Mouse (Mus musculus) liver, embryonic 12.5 days (tissue): Measurements from ENCODE around the gene Rhot2. TPM values are rescaled to one million over a fixed set of nuclear protein-coding genes. Genes with fewer than 3 reads are reported as not detected.
A peak's percentile ranks its signal among the peaks of the same experiment; 100 is the strongest.

Experiments
- ATAC-seq: fragments of 200-750 bp; cut with Nextera tagmentation; 2 replicates; pipeline ENCODE4 v1.8.0; 2017; ENCODE audit warnings: moderate number of reproducible peaks, mild to moderate bottlenecking, moderate library complexity
- H3K27ac ChIP-seq: fragments of 300-500 bp; sonication (generic); 2 replicates; pipeline ENCODE4 v1.5.1; 2016; ENCODE audit warnings: mild to moderate bottlenecking
- H3K27me3 ChIP-seq: fragments of 300-500 bp; sonication (generic); replicated peaks from 2 replicates; pipeline ENCODE4 v1.6.1; 2016; ENCODE audit warnings: mild to moderate bottlenecking, moderate library complexity
- H3K36me3 ChIP-seq: fragments of 300-500 bp; sonication (generic); 2 replicates; pipeline ENCODE4 v1.6.1; 2016; ENCODE audit warnings: mild to moderate bottlenecking, moderate library complexity
- H3K4me1 ChIP-seq: fragments of 300-500 bp; sonication (generic); 2 replicates; pipeline ENCODE4 v1.6.1; 2016
- H3K4me2 ChIP-seq: fragments of 300-500 bp; sonication (generic); 2 replicates; pipeline ENCODE4 v1.6.1; 2016; ENCODE audit warnings: mild to moderate bottlenecking, moderate library complexity
- H3K4me3 ChIP-seq: fragments of 300-500 bp; sonication (generic); 2 replicates; pipeline ENCODE4 v1.5.1; 2016; ENCODE audit warnings: mild to moderate bottlenecking, moderate library complexity
- H3K9ac ChIP-seq: fragments of 300-500 bp; sonication (generic); 2 replicates; pipeline ENCODE4 v1.6.1; 2016; ENCODE audit warnings: mild to moderate bottlenecking, moderate library complexity
- H3K9me3 ChIP-seq: fragments of 300-500 bp; sonication (generic); replicated peaks from 2 replicates; pipeline ENCODE4 v1.6.1; 2016; ENCODE audit warnings: mild to moderate bottlenecking, moderate library complexity
- WGBS: fragments of 180-500 bp; shearing (Covaris S2); methylation state at CpG from one replicate; pipeline ENCODE4 v1.1.7; 2016; ENCODE audit not compliant: insufficient replicate concordance; 5-methylcytosine and 5-hydroxymethylcytosine counted together
- polyA plus RNA-seq: library from polyadenylated mRNA; unstranded; fragments of >200 nt; fragmentation: Nextera tagmentation; extraction: Ambion mirVana; gene quantifications from 2 replicates; pipeline ENCODE4 v1.2.1, GENCODE M21; 2016

The Rhot2 gene
- polyA plus RNA-seq, 1 experiment from 2014 or later = 17.4 TPM

DNA sequence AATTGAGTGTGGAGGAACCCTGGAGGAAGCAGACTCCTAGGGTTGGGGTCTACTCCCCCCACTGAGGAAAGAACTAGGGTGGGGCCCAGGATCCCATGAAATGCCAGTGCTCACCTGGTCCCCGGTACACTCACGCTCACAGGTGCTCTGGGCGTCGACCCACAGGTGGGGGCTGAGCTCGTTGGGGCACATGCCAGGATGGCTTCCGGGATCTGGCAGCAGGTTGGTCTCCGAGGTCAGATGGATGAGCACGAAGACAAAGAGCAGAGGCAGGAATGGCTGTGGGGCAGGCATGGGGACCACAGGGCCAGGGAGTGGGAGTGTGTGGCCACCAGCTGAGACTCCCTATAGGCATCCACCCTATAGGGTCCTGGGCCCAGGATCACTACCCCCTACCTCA is 35.1 kb upstream of the Rhot2 start:
- H3K27me3 ChIP-seq = no peaks in the 10 kb centered on the region
- H3K9ac ChIP-seq = no peak overlapping the region
- peaks cover 54% of the 10 kb centered on the region for H3K36me3 ChIP-seq
- peaks cover 45% of the 10 kb centered on the region for H3K4me1 ChIP-seq
- H3K27ac ChIP-seq = no peak overlapping the region
- no peak overlapping the region for H3K4me2 ChIP-seq
- 77% methylated on average over 8 of the region's 8 CpGs for WGBS
- H3K9me3 ChIP-seq = no peaks in the 10 kb centered on the region
- no peak for ATAC-seq
- no peak overlapping the region for H3K4me3 ChIP-seq

DNA sequence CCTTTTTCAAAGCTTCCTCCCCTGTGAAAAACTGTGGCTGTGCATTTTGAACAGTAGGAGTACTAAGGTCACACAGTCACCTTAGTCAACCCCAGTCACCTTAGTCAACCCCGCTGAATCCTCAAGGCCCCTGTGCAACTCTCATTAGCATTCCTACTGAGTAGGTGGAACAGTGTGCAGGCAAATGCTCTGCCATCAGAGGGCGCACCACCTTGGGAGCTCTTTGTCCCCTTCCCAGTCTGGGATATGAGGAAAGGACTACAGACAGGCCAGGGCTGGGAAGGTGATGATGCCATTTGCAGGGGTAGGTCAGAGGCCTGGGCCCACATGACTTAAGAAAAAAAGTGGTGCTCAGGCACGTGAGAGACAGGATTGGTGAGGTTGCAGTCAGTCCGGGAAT is 34.6 kb upstream of the Rhot2 start:
- WGBS = 69% methylated on average over 4 of the region's 4 CpGs
- H3K4me1 ChIP-seq = peaks cover 48% of the 10 kb centered on the region

DNA sequence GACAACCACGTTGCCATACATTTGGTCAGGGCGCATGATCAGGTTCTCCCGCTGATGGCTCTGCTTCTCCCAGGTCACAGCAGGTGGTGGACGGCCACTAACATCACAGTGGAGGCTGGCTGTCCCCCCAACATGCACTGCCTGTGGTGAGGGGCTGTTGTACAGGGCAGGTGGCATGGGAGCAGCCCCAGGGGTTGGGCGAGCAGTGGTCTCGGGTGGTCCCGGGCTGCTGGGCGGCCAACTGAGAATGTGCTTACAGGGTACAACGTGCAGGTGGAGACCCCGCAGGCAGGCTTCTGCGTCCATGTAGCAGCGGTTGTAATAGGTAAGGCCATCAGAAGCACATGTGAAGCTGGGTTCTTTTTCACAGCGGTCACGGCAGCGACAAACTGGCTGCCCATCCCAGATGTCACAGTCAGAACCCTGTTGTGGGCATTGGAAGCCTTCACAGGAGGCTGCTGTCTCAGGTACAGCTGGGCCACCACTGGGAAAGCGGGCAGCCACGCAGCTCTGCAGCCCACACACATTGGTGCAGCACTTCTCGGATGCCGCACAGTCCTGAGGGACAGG is 34.0 kb upstream of the Rhot2 start:
- Histone ChIP-seq H3K4me2 (no peak overlapping the region), H3K9me3 (no peaks in the 10 kb centered on the region), H3K4me1 (peaks cover 53% of the 10 kb centered on the region), H3K27me3 (no peaks in the 10 kb centered on the region), H3K9ac (no peak overlapping the region), H3K4me3 (no peak overlapping the region), H3K27ac (no peak overlapping the region), H3K36me3 (peaks cover 43% of the 10 kb centered on the region)
- ATAC-seq = no peak
- 86% methylated on average over 19 of the region's 19 CpGs for WGBS

More for the DNA sequence above, 34.6 kb upstream of the Rhot2 start:
- Histone ChIP-seq H3K9ac (no peak overlapping the region), H3K9me3 (no peaks in the 10 kb centered on the region), H3K4me3 (no peak overlapping the region), H3K27me3 (no peaks in the 10 kb centered on the region), H3K36me3 (peaks cover 49% of the 10 kb centered on the region), H3K4me2 (no peak overlapping the region), H3K27ac (no peak overlapping the region)
- no peak for ATAC-seq

DNA sequence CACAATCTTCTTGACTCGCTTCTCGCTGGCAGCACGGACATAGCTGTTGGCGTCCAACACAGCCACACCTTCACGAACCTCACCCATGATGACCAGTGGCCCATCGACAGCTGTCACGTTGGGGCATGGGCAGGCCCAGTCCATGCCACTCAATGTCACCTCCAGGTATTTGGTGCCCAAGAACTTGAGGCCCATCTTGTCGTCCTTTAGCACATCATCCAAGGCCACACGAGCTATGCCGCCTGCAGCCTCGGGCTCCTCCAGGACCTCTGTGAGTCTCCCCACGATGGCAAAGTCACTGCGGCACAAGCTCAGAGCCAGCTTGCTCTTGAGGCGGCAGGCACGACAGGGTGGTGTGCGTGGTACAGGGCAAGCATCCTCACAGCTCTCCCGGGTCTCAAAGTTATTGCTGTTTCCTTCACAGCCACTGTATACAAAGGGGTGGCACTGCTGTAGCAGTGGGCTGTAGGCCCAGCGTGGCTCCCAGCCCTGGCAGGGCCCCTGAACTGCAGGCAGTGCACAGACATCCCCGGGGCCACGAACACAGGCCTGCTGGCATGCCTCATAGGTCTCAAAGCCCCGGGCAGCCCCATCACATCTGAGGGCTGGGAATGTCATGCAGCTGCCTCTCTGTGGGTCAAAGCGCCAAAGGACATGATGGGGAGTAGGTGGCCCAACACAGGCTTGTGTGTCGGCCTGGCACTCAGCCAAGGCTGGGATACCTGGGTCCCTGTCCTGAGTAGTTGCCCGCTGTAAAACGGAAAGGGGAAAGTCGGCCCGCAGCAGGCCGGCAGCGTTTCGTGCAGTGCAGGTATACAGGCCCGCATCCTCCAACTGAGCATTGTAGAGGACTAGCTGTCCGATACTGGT is 33.3 kb upstream of the Rhot2 start:
- ATAC-seq = no peak
- H3K4me2 ChIP-seq = no peak overlapping the region
- H3K9me3 ChIP-seq = no peaks in the 10 kb centered on the region
- 90% methylated on average over 32 of the region's 32 CpGs for WGBS
- no peaks in the 10 kb centered on the region for H3K27me3 ChIP-seq
- no peak overlapping the region for H3K4me3 ChIP-seq
- H3K27ac ChIP-seq = no peak overlapping the region
- H3K9ac ChIP-seq = no peak overlapping the region
- H3K36me3 ChIP-seq = peaks cover 36% of the 10 kb centered on the region
- H3K4me1 ChIP-seq = peaks cover 53% of the 10 kb centered on the region

DNA sequence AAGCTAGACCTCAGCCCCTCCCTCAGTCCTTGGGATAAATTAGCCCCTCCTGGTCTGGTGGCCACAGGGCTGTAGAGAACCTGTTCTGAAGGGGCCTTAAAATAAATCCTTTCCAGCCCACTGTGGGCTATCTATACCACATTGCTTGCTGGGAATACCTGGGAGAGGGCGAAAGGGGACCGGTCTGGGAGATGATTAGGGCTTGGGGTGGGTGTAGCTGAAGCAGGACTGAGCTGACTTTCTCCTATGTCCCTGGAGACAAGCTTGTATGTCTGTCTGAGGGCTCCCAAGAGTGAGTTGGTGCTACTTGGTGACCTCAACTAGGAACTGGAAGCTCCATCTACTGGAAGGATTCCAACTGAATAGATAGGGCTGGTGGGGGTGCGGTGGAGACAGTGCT is 32.4 kb upstream of the Rhot2 start:
- Histone ChIP-seq H3K9ac (peak overlapping the region; percentile 19; the same call in 1 of the 2 replicates), H3K27me3 (no peaks in the 10 kb centered on the region), H3K4me3 (no peak overlapping the region), H3K4me1 (peaks cover 45% of the 10 kb centered on the region), H3K9me3 (no peaks in the 10 kb centered on the region), H3K4me2 (peak overlapping the region; percentile 90), H3K27ac (no peak overlapping the region), H3K36me3 (peaks cover 29% of the 10 kb centered on the region)
- WGBS = 83% methylated on average over 3 of the region's 3 CpGs
- ATAC-seq = no peak

DNA sequence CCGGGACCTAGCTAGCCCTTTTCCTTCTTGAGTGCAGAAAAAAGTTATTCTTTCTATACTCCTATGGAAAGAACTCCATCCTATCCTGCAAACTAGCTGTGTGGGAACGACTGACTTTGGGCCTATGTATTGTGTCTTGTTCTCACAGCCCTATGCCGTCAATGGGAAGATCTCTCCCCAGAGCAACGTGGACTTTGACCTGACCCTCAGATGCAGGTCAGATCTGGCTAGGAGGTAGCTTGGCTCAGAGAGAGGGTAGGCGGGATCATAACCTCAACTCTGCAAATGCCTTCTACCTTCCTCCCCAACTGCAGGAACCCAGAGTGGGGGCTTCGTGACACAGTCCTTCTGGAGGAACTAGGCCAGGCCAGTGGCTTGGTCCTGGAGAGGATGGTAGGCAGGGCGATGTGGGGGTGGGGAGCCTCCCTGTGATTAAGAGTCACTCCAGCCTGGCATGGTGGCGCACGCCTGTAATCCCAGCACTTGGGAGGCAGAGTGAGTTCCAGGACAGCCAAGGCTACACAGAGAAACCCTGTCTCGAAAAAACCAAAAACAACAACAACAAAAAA is 31.8 kb upstream of the Rhot2 start:
- Histone ChIP-seq H3K27ac (peak overlapping the region; percentile 92), H3K4me2 (peak overlapping the region; percentile 90), H3K4me3 (peak overlapping the region; percentile 76), H3K9me3 (no peaks in the 10 kb centered on the region), H3K4me1 (peaks cover 39% of the 10 kb centered on the region), H3K27me3 (no peaks in the 10 kb centered on the region), H3K9ac (peak overlapping the region; percentile 78), H3K36me3 (peaks cover 23% of the 10 kb centered on the region)
- no peak for ATAC-seq
- 64% methylated on average over 10 of the region's 10 CpGs for WGBS

DNA sequence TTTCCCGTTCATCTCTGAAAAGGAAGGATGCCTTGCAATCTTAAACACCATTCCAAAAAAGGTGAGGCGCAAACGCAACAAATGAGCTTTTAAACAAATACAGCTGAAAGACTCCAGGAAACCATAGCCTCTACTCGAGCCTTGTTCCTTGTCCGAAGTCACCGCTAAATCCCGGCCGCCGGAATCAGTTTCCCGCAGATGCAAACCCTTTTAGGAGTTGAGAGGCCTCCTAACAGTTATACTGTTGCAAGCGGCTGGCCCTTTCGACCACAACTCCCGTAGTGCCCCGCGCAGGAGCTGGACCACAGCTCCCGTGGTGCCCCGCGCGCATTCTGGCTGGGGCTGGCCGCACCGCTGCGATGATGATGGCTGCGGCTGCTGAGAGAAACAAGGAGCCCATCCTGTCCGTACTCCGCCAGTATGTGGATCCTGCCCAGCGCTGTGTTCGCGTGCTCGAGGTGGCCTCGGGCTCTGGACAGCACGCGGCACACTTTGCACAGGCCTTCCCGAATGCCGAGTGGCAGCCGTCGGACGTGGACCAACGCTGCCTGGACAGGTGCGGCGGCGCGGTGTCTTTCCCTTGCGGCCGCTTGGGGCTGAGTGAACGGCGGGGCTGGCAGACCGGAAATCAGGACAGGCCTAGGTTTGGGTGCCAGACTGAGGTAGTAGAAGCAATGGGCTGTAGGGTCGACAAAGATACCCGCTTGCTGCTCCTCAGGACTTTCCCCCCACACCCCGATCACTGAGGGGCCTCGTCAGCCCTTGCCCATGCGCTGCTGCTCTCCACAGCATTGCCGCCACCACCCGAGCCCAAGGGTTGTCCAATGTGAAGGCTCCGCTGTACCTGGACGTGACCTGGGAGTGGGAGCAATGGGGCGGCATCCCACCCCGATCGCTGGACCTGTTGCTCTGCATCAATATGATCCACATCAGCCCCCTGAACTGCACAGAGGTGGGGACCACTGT is 30.8 kb upstream of the Rhot2 start:
- WGBS = 2% methylated on average over 59 of the region's 59 CpGs
- Histone ChIP-seq H3K9me3 (no peaks in the 10 kb centered on the region), H3K36me3 (peaks cover 23% of the 10 kb centered on the region), H3K27me3 (no peaks in the 10 kb centered on the region), H3K27ac (peak overlapping the region; percentile 92), H3K9ac (peak overlapping the region; percentile 78), H3K4me1 (peaks cover 32% of the 10 kb centered on the region), H3K4me3 (peak overlapping the region; percentile 76), H3K4me2 (peak overlapping the region; percentile 90)
- peak; percentile 86 for ATAC-seq

DNA sequence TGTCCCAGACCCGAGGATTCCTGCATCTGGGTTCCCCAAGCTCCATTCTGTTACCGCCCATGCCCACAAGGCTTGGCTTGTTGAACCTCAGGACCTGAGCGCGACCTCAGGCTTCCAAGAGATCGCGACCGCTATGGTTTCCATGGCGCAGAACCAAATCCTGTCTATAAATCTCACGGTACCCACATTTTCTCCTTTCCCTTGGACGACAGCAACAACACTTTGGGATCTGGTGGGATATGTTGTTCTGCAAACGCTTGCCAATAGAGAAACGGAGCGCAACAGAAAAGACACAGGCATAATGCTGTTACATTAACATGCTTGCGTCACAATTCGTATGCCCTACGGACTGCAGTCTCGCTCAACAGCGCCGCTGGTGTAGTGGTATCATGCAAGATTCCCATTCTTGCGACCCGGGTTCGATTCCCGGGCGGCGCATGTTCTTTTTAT is 30.1 kb upstream of the Rhot2 start, which contains the start of gene Mettl26:
Mettl26 (plus strand) TSS at position 354 of the 450 bp plus-strand sequence.
- Histone ChIP-seq H3K4me2 (peak within 1 kb of the TSS; percentile 90), H3K27me3 (no peaks in the 10 kb centered on the region), H3K9me3 (no peaks in the 10 kb centered on the region), H3K27ac (peak within 1 kb of the TSS; percentile 92), H3K36me3 (peaks cover 22% of the 10 kb centered on the region), H3K4me3 (peak within 1 kb of the TSS; percentile 76), H3K4me1 (peaks cover 32% of the 10 kb centered on the region), H3K9ac (peak within 1 kb of the TSS; percentile 78)
- ATAC-seq = peak; percentile 70
- WGBS = under 1% methylated on average over 25 of the region's 25 CpGs

DNA sequence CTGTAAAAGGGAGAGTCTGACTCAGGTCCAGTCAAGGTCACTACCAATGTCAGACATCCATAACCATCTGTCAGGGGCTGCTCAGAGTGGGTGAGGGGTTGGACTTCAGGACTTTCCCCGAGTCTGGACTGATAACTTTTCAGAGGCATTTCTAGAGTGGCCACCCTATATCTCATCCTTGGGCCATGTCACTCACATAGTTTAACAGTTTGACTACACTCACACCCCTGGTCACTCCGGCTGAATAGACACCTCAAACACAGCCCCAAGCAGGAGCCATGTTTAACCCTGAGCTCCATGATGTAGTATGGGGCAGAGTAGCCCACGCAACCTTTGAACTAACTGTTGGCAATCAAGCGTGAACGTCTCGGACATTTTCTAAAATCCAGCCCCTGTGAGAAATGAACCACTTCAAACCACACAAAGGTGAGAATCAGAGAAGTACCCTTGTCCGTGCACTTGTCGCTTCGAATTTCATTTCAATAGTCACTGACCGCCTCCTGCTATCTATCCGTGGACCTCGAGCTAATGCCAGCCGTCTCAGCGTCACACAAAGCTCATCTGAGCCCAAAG is 29.6 kb upstream of the Rhot2 start:
- 10% methylated on average over 14 of the region's 14 CpGs for WGBS
- no peak for ATAC-seq
- H3K9ac ChIP-seq = peak overlapping the region; percentile 78
- H3K36me3 ChIP-seq = peaks cover 17% of the 10 kb centered on the region
- H3K4me3 ChIP-seq = peak overlapping the region; percentile 76
- no peaks in the 10 kb centered on the region for H3K9me3 ChIP-seq
- H3K4me2 ChIP-seq = peak overlapping the region; percentile 90
- H3K27ac ChIP-seq = peak overlapping the region; percentile 92
- peaks cover 32% of the 10 kb centered on the region for H3K4me1 ChIP-seq
- H3K27me3 ChIP-seq = no peaks in the 10 kb centered on the region

DNA sequence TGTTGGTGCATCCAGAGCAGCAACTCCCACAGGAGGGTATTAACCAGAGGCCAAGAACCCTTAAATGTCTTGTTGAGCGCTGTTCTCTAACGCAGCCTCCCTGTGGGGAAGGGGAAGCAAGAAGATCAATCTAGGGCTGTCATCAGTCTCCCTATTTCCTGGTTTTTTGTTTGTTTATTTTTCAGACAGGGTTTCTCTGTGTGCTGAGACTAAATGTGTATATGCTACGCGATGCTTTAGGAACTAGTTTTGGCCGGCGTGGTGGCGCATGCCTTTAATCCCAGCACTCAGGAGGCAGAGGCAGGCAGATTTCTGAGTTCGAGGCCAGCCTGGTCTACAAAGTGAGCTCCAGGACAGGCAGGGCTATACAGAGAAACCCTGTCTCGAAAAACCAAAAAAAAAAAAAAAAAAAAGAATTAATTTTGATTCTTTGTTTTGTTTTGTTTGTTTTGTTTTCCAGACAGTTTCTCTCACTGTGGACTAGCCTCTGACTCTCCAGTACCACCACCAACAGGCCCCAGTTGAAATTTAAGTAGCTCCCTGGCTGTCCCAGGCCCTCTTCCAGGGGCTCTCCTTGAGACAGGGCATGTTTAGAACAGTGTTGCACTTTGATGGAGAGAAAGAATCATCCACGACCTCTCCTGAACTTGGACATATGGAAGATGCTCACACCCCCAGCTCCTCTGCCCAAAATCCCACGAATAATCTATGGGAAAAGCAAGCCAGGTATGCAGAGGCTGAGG is 28.9 kb upstream of the Rhot2 start:
- peak overlapping the region; percentile 92; the same call in 1 of the 2 replicates for H3K27ac ChIP-seq

More for the DNA sequence above, 28.9 kb upstream of the Rhot2 start:
- Histone ChIP-seq H3K9ac (peak overlapping the region; percentile 78; the same call in 1 of the 2 replicates), H3K4me2 (peak overlapping the region; percentile 90), H3K4me3 (peak overlapping the region; percentile 76), H3K27me3 (no peaks in the 10 kb centered on the region), H3K4me1 (peaks cover 36% of the 10 kb centered on the region), H3K36me3 (peaks cover 10% of the 10 kb centered on the region), H3K9me3 (no peaks in the 10 kb centered on the region)
- no peak for ATAC-seq
- 69% methylated on average over 11 of the region's 11 CpGs for WGBS
